Mouse (Mus musculus) limb, embryonic 11.5 days (tissue): Measurements from ENCODE around the gene Necap1. TPM values are rescaled to one million over a fixed set of nuclear protein-coding genes. Genes with fewer than 3 reads are reported as not detected.
A peak's percentile ranks its signal among the peaks of the same experiment; 100 is the strongest.

ENCODE experiments used
- ATAC-seq: fragments of 200-750 bp; cut with Nextera tagmentation; 2 replicates; pipeline ENCODE4 v1.8.0; 2017; ENCODE audit warnings: low read depth; ENCODE audit not compliant: insufficient number of reproducible peaks, low FRiP score, low TSS enrichment
- DNase-seq: peaks from one replicate; pipeline ENCODE4 v3.0.0-alpha.2; 2015; ENCODE audit warnings: low spot score
- H3K27ac ChIP-seq: fragments of 300-500 bp; sonication (generic); replicated peaks from 2 replicates; pipeline ENCODE4 v1.5.1; 2014; ENCODE audit warnings: low read depth, mild to moderate bottlenecking, low read length
- H3K27me3 ChIP-seq: fragments of 300-500 bp; sonication (generic); 2 replicates; pipeline ENCODE4 v1.6.1; 2014; ENCODE audit warnings: mild to moderate bottlenecking, low read length, mixed read lengths; ENCODE audit not compliant: control insufficient read depth, insufficient read depth
- H3K36me3 ChIP-seq: fragments of 300-500 bp; sonication (generic); 2 replicates; pipeline ENCODE4 v1.6.1; 2014; ENCODE audit warnings: mild to moderate bottlenecking, low read length, moderate library complexity, mixed read lengths; ENCODE audit not compliant: control insufficient read depth, insufficient read depth
- H3K4me1 ChIP-seq: fragments of 300-500 bp; sonication (generic); 2 replicates; pipeline ENCODE4 v1.6.1; 2014; ENCODE audit warnings: low read length, mixed read lengths; ENCODE audit not compliant: control insufficient read depth, insufficient read depth
- H3K4me2 ChIP-seq: fragments of 300-500 bp; sonication (generic); 2 replicates; pipeline ENCODE4 v1.6.1; 2014; ENCODE audit warnings: low read depth, mild to moderate bottlenecking, moderate library complexity; ENCODE audit not compliant: severe bottlenecking
- H3K4me3 ChIP-seq: fragments of 300-500 bp; sonication (generic); 2 replicates; pipeline ENCODE4 v1.5.1; 2014; ENCODE audit warnings: low read depth, low read length
- H3K9ac ChIP-seq: fragments of 300-500 bp; sonication (generic); 2 replicates; pipeline ENCODE4 v1.6.1; 2014; ENCODE audit warnings: mild to moderate bottlenecking, low read length
- H3K9me3 ChIP-seq: fragments of 300-500 bp; sonication (generic); 2 replicates; pipeline ENCODE4 v1.6.1; 2016; ENCODE audit warnings: low read length; ENCODE audit not compliant: control insufficient read depth
- whole genome bisulfite sequencing: fragments of 180-500 bp; shearing (Covaris S2); extraction: QIAGEN DNeasy Blood & Tissue Kit; methylation state at CpG from one replicate; pipeline ENCODE4 v1.1.7; 2014; 5-methylcytosine and 5-hydroxymethylcytosine counted together
- polyA plus RNA-seq: library from polyadenylated mRNA; unstranded; fragments of >200 nt; fragmentation: Nextera tagmentation; extraction: Ambion mirVana; gene quantifications from 2 replicates; pipeline ENCODE4 v1.2.1, GENCODE M21; 2014

The Necap1 gene
- polyA plus RNA-seq, 1 experiment from 2014 or later: 59.0 TPM

DNA sequence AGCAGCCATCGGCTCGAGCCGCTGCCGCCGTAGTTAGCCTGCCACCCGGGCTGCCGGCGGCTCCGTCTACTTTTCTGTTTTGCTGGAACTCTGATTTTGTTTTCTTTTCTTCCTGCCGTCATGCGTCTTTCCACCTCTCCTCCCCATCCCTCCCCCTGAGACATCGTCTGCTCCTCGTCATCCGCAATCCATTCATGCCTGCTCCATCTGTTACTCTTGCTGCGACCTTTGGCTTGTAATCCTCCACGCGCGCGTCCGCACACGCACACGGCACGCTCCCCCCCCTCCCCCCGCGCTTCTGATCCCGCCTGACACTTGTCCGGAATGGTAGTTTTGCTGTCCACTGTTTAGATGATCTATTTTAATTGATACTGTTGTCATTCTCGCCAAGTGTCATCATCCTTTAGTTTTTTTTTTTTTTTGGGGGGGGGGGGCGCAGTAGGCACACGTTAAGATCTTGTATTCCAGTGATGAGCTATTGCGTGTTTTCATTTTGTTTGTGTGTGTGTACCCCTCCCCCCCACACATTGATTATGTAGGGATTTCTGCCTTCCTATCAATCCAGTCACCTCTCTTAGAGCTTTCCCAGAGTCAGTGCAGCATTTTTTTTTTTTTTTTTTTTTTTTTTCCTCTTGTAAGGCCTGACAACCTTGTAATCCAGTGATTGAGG, 581 bp downstream of the Necap1 start:
- no peak for DNase-seq
- Histone ChIP-seq H3K4me2 (peak overlapping the region; percentile 36), H3K36me3 (no peaks in the 10 kb centered on the region), H3K4me1 (no peaks in the 10 kb centered on the region), H3K9ac (peak overlapping the region; percentile 73), H3K27ac (0 out of 2 replicates have a peak overlapping the region, but pooled peaks have one; percentile 49), H3K27me3 (no peaks in the 10 kb centered on the region), H3K9me3 (no peaks in the 10 kb centered on the region), H3K4me3 (peak overlapping the region; percentile 76)
- 2% methylated on average over 31 of the region's 31 CpGs for WGBS
- peak; percentile 64 for ATAC-seq

DNA sequence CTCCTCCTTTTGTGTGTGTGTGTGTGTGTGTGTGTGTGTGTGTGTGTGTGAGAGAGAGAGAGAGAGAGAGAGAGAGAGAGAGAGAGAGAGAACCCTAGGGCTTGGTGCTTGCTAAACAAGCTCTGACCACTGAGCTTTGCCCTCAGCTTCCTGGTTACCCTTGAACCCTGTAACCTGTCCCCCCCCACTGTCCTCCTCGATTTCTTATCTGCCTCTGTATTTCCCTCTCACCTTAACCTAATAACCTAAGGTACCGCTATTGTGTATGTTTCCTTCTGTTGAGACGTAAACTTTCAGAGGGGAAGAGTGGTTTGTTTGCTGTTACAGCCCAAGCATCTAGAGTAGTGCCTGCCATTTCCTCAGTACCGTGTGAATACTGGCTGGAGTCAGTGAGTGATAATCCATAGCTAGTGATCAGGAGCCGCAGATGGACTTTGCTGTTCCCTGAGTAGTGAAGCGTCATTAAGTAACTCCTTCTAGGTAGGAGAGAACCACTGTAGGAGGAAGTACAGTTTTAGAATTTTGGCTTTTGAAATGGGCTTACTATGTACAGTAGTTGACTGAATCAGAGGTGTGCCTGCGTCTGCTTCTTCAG, 5.0 kb downstream of the Necap1 start:
- 91% methylated on average over 7 of the region's 7 CpGs for WGBS
- Histone ChIP-seq H3K9me3 (no peaks in the 10 kb centered on the region), H3K4me3 (no peak overlapping the region), H3K27me3 (no peaks in the 10 kb centered on the region), H3K4me2 (no peak overlapping the region), H3K4me1 (no peaks in the 10 kb centered on the region), H3K27ac (no peak overlapping the region), H3K9ac (no peak overlapping the region), H3K36me3 (peaks cover 13% of the 10 kb centered on the region)
- ATAC-seq: no peak
- DNase-seq: no peak

DNA sequence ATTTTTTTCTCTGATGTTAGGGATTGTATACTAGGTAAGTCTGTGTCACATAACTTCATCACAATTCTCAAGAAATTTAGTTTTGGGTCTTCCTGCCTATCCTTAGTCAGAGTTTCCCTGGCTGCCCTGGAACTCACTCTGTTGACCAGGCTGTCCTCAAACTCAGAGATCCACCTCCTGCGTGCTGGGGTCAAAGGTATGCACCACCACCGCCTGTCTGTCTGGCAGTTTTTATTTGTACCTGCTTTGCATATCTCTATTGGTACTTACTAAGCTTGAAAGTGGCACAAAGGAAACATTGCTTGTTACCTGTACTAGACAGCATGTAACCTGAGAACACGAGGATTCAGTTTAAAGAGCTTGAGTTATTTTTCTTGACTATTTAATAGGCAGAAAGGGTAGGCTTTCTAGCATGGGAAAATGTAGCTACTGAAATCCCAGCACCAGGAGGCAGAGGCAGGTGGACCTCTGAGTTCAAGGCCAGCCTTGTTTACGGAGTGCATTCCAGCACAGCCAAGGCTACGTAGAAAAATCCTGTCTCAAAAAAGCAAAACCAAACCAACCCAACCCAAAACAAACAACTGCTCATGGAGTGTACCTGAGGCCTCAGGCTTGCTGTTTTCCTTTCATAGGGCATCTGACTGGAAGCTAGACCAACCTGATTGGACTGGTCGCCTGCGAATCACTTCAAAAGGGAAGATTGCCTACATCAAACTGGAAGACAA, 5.7 kb downstream of the Necap1 start:
- 93% methylated on average over 7 of the region's 7 CpGs for WGBS
- peaks cover 16% of the 10 kb centered on the region for H3K36me3 ChIP-seq
- DNase-seq (no peak), ATAC-seq (no peak)
- H3K4me3 ChIP-seq: no peak overlapping the region
- H3K9ac ChIP-seq: no peak overlapping the region
- H3K27ac ChIP-seq: no peak overlapping the region
- no peak overlapping the region for H3K4me2 ChIP-seq
- no peaks in the 10 kb centered on the region for H3K4me1 ChIP-seq
- no peaks in the 10 kb centered on the region for H3K9me3 ChIP-seq
- H3K27me3 ChIP-seq: no peaks in the 10 kb centered on the region

DNA sequence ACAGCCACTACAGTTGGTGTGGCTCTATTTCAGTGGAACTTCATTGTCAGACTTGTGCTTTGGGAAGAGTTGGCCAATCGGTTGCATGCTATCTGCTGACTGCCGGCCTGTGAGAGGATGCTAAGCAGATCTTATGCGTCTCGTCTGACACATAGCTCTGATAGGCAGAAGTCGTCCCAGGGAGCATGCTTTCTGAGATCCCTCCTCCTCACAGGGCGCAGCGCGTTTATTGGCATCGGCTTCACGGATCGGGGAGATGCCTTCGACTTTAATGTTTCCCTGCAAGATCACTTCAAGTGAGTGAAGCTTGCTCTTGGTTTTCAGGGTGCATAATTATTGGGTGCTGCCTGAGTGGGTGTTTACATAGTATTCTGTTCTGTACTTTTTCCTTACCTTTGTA, 7.0 kb downstream of the Necap1 start:
- no peak overlapping the region for H3K4me2 ChIP-seq
- ATAC-seq: no peak
- no peak overlapping the region for H3K27ac ChIP-seq
- 94% methylated on average over 12 of the region's 12 CpGs for WGBS
- H3K27me3 ChIP-seq: no peaks in the 10 kb centered on the region
- H3K4me3 ChIP-seq: no peak overlapping the region
- no peaks in the 10 kb centered on the region for H3K4me1 ChIP-seq
- H3K9me3 ChIP-seq: no peaks in the 10 kb centered on the region
- no peak for DNase-seq
- peaks cover 16% of the 10 kb centered on the region for H3K36me3 ChIP-seq
- H3K9ac ChIP-seq: no peak overlapping the region

DNA sequence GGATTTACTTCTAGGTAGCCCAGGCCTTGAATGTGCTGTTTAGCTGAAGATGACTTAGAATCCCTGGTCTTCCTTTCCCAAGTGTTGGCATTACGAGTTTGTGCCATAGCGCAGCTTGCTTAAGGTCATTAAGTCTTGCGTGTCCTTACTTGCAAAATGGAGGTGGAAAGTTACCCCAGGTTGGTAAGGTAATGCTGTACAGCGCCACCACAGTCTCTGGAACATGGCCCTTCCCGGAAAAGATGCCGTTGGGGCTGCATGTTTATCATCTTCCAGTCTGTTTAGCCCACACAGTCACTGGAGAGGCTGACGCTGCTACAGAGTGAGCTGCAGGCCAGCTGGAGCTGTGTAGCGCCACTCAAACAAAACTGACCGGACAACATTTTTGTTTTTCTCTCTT, 9.3 kb downstream of the Necap1 start:
- WGBS: 89% methylated on average over 9 of the region's 9 CpGs
- Histone ChIP-seq H3K36me3 (peaks cover 30% of the 10 kb centered on the region), H3K9ac (no peak overlapping the region), H3K4me2 (no peak overlapping the region), H3K27me3 (no peaks in the 10 kb centered on the region), H3K27ac (no peak overlapping the region), H3K4me1 (no peaks in the 10 kb centered on the region), H3K4me3 (no peak overlapping the region), H3K9me3 (no peaks in the 10 kb centered on the region)
- DNase-seq (no peak), ATAC-seq (no peak)

DNA sequence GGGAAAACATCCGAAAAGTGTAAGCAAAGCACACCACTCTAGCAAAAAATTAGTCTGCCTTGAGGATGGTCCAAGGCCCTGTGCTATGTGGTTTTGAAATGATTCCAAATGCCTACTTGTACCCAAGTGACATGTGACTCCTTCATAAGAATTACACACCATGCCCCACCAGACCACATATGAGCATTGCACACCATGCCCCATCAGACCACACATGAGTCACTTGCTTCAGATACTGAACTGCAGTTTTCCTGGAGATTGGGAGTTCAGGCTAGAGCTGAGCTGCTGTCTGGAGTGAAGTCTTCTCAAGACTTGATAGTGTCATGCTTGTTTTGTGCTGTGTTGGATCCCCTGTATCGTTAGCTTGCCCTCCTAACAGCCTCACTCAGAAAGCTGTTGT, 15.3 kb downstream of the Necap1 start:
- H3K4me3 ChIP-seq: no peak overlapping the region
- H3K4me1 ChIP-seq: no peaks in the 10 kb centered on the region
- DNase-seq (no peak), ATAC-seq (no peak)
- 90% methylated on average over 2 of the region's 2 CpGs for WGBS
- H3K36me3 ChIP-seq: peaks cover 15% of the 10 kb centered on the region
- H3K9me3 ChIP-seq: no peaks in the 10 kb centered on the region
- H3K4me2 ChIP-seq: no peak overlapping the region
- no peak overlapping the region for H3K9ac ChIP-seq
- no peak overlapping the region for H3K27ac ChIP-seq
- H3K27me3 ChIP-seq: no peaks in the 10 kb centered on the region

DNA sequence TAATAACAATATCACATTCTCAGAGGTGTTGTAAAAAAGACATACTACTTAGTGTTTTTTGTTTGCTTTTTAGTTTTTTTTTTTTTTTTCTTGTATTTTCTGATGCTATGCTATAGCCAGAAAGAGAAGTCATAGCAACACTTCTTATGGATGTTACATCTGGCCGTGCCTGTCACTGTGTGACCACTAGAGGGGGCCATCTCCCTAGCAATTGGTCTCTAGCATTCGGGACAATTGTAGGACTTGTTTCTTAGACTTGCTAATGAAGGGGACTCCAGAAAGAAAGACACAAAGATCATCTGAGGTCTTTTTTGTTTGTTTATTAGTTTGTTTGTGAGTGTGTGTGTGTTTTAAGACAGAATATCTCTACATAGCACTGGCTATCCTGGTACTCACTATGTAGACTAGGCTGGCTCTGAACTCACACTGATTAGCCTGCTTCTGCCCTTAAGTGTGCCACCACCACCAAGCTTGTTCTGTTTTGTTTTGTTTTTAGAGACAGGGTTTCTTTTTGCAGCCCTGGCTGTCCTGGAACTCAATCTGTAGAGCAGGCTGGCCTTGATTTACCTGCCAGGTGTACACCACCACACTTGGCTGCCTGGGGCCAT, 18.3 kb downstream of the Necap1 start:
- Histone ChIP-seq H3K4me3 (no peak overlapping the region), H3K36me3 (peaks cover 5% of the 10 kb centered on the region; the same call in 1 of the 2 replicates), H3K27ac (no peak overlapping the region), H3K9me3 (no peaks in the 10 kb centered on the region), H3K9ac (no peak overlapping the region), H3K4me2 (no peak overlapping the region), H3K27me3 (no peaks in the 10 kb centered on the region), H3K4me1 (no peaks in the 10 kb centered on the region)
- ATAC-seq (no peak), DNase-seq (peak; percentile 71)
- 8% methylated on average over 2 of the region's 2 CpGs for whole genome bisulfite sequencing

DNA sequence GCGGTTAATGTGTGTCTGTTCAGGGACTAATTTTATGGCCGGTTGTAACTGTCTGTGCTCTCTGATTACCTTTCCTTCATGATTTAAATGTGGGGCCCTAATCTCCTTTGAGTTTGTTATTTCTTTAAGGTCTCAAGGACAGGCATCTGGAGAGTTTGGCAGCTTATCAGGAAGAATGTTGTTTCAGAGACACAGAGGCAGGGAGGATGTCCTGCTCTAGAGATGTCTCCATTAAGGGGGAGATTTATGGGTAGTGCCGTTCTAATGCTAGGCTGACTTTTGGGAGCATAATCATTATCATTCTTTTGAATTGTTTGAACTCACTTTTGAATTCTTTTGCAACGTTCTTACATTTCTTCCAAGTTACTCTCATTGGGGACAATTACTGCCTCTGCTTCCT, 45.6 kb downstream of the Necap1 start:
- Histone ChIP-seq H3K4me3 (no peak overlapping the region), H3K4me1 (no peaks in the 10 kb centered on the region), H3K27me3 (no peaks in the 10 kb centered on the region), H3K27ac (no peak overlapping the region), H3K9me3 (no peaks in the 10 kb centered on the region), H3K9ac (no peak overlapping the region), H3K36me3 (no peaks in the 10 kb centered on the region), H3K4me2 (no peak overlapping the region)
- DNase-seq (no peak), ATAC-seq (no peak)
- WGBS: 24% methylated on average over 4 of the region's 4 CpGs
